Mouse (Mus musculus) spleen, adult 10 weeks (tissue): ENCODE measurements around the gene Gm16427. TPM values are rescaled to one million over a fixed set of nuclear protein-coding genes. Genes with fewer than 3 reads are reported as not detected.

ENCODE experiments used
- polyA plus RNA-seq: library from polyadenylated mRNA; stranded (reverse); fragments of 350-450 nt; fragmentation: Illumina TruSeq; extraction: RNeasy Lipid Tissue Mini Kit (QIAGEN cat#74804); gene quantifications from one replicate; pipeline ENCODE4 v1.2.3, GENCODE M21; 2015; ENCODE audit warnings: low replicate concordance; ENCODE audit not compliant: insufficient read depth

Gm16427 gene
- not detected for polyA plus RNA-seq

DNA sequence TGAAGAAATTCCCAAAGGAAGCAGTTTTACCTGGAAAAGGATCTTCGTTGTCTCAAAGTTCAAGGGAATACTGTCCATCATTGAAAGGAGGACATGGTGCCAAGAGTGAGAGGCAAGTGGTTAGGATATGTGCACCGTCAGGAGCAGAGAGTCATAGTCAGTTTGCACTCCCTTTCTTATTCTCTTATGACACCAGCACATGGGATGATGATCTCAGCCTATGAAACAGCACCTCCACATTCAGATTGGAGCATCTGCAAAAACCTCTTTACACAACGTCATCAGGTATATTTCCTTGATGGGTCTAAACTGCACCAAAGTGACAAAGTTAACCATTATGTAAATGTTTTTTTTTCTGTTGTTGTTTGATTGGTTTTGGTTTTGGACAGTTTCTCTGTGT lies at the start of gene Gm16427:
Gm16427 (minus strand) TSS at position 101 of the 400 bp plus-strand sequence.

Other genes with a start within 250 kb of the Gm16427 start
- gene C87414, start 131.4 kb upstream of the Gm16427 start, polyA plus RNA-seq = not detected